ENCODE assay signal across 8 mouse cellular contexts in the genomic region with DNA sequence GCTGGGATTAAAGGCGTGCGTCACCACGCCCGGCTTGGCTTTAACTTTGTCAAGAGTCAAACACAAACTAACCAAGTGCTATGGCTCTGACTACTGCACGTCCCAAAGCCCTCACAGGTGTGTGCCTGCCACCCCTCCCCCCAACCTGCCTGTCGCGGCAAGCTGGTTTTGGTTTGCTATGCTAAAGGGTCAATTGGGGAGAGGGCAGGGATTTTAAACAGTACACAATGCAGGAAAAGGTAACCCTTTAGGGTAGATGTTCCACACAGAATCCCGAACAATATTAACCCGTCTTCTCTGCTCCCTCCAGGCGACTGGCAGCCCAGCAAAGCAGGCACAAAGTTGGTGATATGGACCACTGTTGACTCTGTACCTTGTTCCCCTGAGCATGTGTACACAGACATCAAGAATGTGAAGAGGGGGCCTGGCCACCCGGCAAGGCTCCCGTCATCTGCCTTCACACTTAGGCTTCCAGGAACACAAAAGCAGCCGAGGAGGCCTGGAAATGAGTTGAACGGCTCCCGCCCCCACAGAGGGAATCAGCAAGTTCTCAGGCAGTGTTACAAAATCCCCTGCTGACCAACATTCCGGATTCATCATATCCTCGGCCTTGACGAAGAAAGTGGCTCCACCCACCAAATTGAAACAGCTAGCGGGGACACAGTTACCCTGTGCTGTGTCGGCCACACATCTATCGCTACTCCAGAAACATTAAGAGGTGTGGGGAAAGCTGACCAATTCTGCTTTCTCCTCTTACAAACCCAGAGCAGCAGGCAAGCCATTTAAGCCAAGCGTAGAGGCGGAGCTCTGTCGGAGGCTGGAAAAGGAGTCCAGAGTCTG. TPM values are rescaled to one million over a fixed set of nuclear protein-coding genes. Genes with fewer than 3 reads are reported as not detected.
A peak's percentile ranks its signal among the peaks of the same experiment; 100 is the strongest.
DNase-seq lines count a peak whose midpoint lies in the region; ATAC-seq and TF ChIP-seq lines count a peak whose summit lies in the region.

No protein-coding gene starts in this region.

- H3K4me1 ChIP-seq in forebrain, embryonic 16.5 days (replicated peaks; ENCODE audit: control insufficient read depth, insufficient read depth, low read length): peaks cover 18% of the 10 kb centered on the region
- peaks cover 24% of the 10 kb centered on the region for H3K4me1 ChIP-seq in hindbrain, embryonic 15.5 days (replicated peaks)
- H3K4me1 ChIP-seq in liver, embryonic 13.5 days (replicated peaks): peaks cover 51% of the 10 kb centered on the region

- H3K27me3 ChIP-seq in forebrain, embryonic 16.5 days (replicated peaks; ENCODE audit: control insufficient read depth, insufficient read depth, low read length): peaks cover 62% of the 10 kb centered on the region
- peaks cover 69% of the 10 kb centered on the region for H3K27me3 ChIP-seq in hindbrain, embryonic 15.5 days
- peaks cover 88% of the 10 kb centered on the region for H3K27me3 ChIP-seq in liver, embryonic 13.5 days
- H3K27me3 ChIP-seq in myocyte (ENCODE audit: control insufficient read depth, insufficient read depth, insufficient read length): peaks cover 6% of the 10 kb centered on the region

- no peaks in the 10 kb centered on the region for H3K79me2 ChIP-seq in myocyte (ENCODE audit: control insufficient read depth, insufficient read depth)

- H3K4me3 ChIP-seq in forebrain, embryonic 16.5 days (replicated peaks; ENCODE audit: low read length): peak overlapping the region; percentile 14; the same call in 1 of the 2 replicates
- H3K4me3 ChIP-seq in hindbrain, embryonic 15.5 days: peak overlapping the region; percentile 49
- peak overlapping the region; percentile 58 for H3K4me3 ChIP-seq in liver, embryonic 13.5 days (replicated peaks)
- H3K4me3 ChIP-seq in myocyte: peak overlapping the region; percentile 25

- no peak overlapping the region for H3ac ChIP-seq in myocyte (ENCODE audit: control insufficient read depth, insufficient read length)

- no peak overlapping the region for H3K9ac ChIP-seq in forebrain, embryonic 16.5 days (replicated peaks; ENCODE audit: low read depth, low read length)
- no peak overlapping the region for H3K9ac ChIP-seq in hindbrain, embryonic 15.5 days
- no peak overlapping the region for H3K9ac ChIP-seq in liver, embryonic 13.5 days

- H3K9me3 ChIP-seq in forebrain, embryonic 16.5 days (ENCODE audit: control insufficient read depth, low read length): no peaks in the 10 kb centered on the region
- H3K9me3 ChIP-seq in hindbrain, embryonic 15.5 days: no peaks in the 10 kb centered on the region
- no peaks in the 10 kb centered on the region for H3K9me3 ChIP-seq in liver, embryonic 13.5 days (replicated peaks)

- WGBS in forebrain, embryonic 16.5 days: 9% methylated on average over 24 of the region's 24 CpGs
- 10% methylated on average over 24 of the region's 24 CpGs for WGBS in hindbrain, embryonic 15.5 days
- WGBS in liver, embryonic 13.5 days (ENCODE audit: insufficient replicate concordance): 9% methylated on average over 24 of the region's 24 CpGs

- no peaks in the 10 kb centered on the region for H3K36me3 ChIP-seq in forebrain, embryonic 16.5 days (ENCODE audit: control insufficient read depth, insufficient read depth)
- no peaks in the 10 kb centered on the region for H3K36me3 ChIP-seq in hindbrain, embryonic 15.5 days
- no peaks in the 10 kb centered on the region for H3K36me3 ChIP-seq in liver, embryonic 13.5 days
- no peaks in the 10 kb centered on the region for H3K36me3 ChIP-seq in myocyte (ENCODE audit: control insufficient read depth, insufficient read depth)

- no peak for ATAC-seq in forebrain, embryonic 16.5 days
- ATAC-seq in hindbrain, embryonic 15.5 days (ENCODE audit: low FRiP score, low read depth): peak; percentile 7; the same call in 1 of the 2 replicates
- ATAC-seq in liver, embryonic 13.5 days (ENCODE audit: low read depth): no peak

- no peak for TF ChIP-seq POLR2A in myocyte (IDR thresholded peaks at IDR 0.05; ENCODE audit: insufficient read length, low read depth)

- DNase-seq in gastrocnemius, adult 18-20 months (ENCODE audit: low spot score): peak; percentile 65
- DNase-seq in gastrocnemius, postnatal 10 days: no peak
- DNase-seq in adrenal gland, adult 18-20 months (ENCODE audit: low spot score in 2 of 2): peak; percentile 60 to 65
- DNase-seq in liver, embryonic 13.5 days: no peak
- DNase-seq in cerebellum, postnatal 10 days: no peak

- no peak overlapping the region for H3K27ac ChIP-seq in forebrain, embryonic 16.5 days (ENCODE audit: low read length)
- no peak overlapping the region for H3K27ac ChIP-seq in hindbrain, embryonic 15.5 days (replicated peaks)
- peak overlapping the region; percentile 48 for H3K27ac ChIP-seq in liver, embryonic 13.5 days

- H3K4me2 ChIP-seq in forebrain, embryonic 16.5 days (ENCODE audit: low read length): peak overlapping the region; percentile 31
- H3K4me2 ChIP-seq in hindbrain, embryonic 15.5 days: peak overlapping the region; percentile 98
- H3K4me2 ChIP-seq in liver, embryonic 13.5 days: peak overlapping the region; percentile 73
- peak overlapping the region; percentile 93 for H3K4me2 ChIP-seq in myocyte (ENCODE audit: low read depth)

TF ChIP-seq in myocyte, 11 proteins besides CTCF, POLR2A, EP300 and RAD21:
- TF ChIP-seq E2F4 (IDR thresholded peaks at IDR 0.05; ENCODE audit: insufficient read depth) (no peak), CEBPB (IDR thresholded peaks at IDR 0.05; ENCODE audit: insufficient read depth, poor library complexity, severe bottlenecking) (no peak), REST (IDR thresholded peaks at IDR 0.05; ENCODE audit: insufficient read depth, insufficient read length) (no peak)

RNA-seq across cellular contexts. Expression of a gene that starts 2.0 kb away (rescaled TPM):
- total RNA-seq in gastrocnemius, adult 18-20 months (2021): 1 to 10 TPM; 2.5 to 4.6 TPM
- 1 to 10 TPM; 1.1 TPM for total RNA-seq in gastrocnemius, postnatal 10 days (2021)
- total RNA-seq in adrenal gland, adult 18-20 months (2021): 1 to 10 TPM; 6.9 to 7.5 TPM
- polyA plus RNA-seq in forebrain, embryonic 16.5 days (2015; fragmentation: Nextera tagmentation; extraction: Ambion mirVana): 0.63 and 0.77 TPM in 2 replicates
- polyA plus RNA-seq in hindbrain, embryonic 15.5 days (2015; fragmentation: Nextera tagmentation; extraction: Ambion mirVana): 1.3 and 1.5 TPM in 2 replicates
- polyA plus RNA-seq in liver, embryonic 13.5 days (2015; fragmentation: Nextera tagmentation; extraction: Ambion mirVana): 3.1 and 3.5 TPM in 2 replicates
- 1.2 TPM for polyA plus RNA-seq in myocyte (2012; fragmentation: generic; extraction: Trizol)

RNA-seq across cellular contexts. Expression of a gene that starts 20.7 kb away (rescaled TPM):
- total RNA-seq in gastrocnemius, adult 18-20 months (2021): 10 to 100 TPM; 25.4 to 26.0 TPM
- total RNA-seq in gastrocnemius, postnatal 10 days (2021): 10 to 100 TPM; 25.8 to 30.6 TPM
- 10 to 100 TPM; 67.0 to 72.6 TPM for total RNA-seq in adrenal gland, adult 18-20 months (2021)
- polyA plus RNA-seq in forebrain, embryonic 16.5 days (2015; fragmentation: Nextera tagmentation; extraction: Ambion mirVana): 148 and 168 TPM in 2 replicates
- 144 and 148 TPM in 2 replicates for polyA plus RNA-seq in hindbrain, embryonic 15.5 days (2015; fragmentation: Nextera tagmentation; extraction: Ambion mirVana)
- polyA plus RNA-seq in liver, embryonic 13.5 days (2015; fragmentation: Nextera tagmentation; extraction: Ambion mirVana): 39.6 and 40.4 TPM in 2 replicates
- 89.2 TPM for polyA plus RNA-seq in myocyte (2012; fragmentation: generic; extraction: Trizol)

Comparison
In these comparisons a context has a peak if more than half of its experiments do, and no peak if none do; other contexts are left out.
1. DNase-seq: peak in gastrocnemius, adult 18-20 months (single experiment) and adrenal gland, adult 18-20 months (2 of 2); none in gastrocnemius, postnatal 10 days (single experiment), liver, embryonic 13.5 days (single experiment) and cerebellum, postnatal 10 days (0 of 2).
2. H3K4me2 ChIP-seq: peak in every context shown above with its lines; median percentile 98 in hindbrain, embryonic 15.5 days; 93 in myocyte; 73 in liver, embryonic 13.5 days; 31 in forebrain, embryonic 16.5 days.
3. Peak in every context shown above with its lines, with median percentiles within 50 percentile points of each other: H3K4me3 ChIP-seq.